Mouse (Mus musculus) stomach, embryonic 16.5 days (tissue): Measurements from ENCODE around the gene Tmem150b. TPM values are rescaled to one million over a fixed set of nuclear protein-coding genes. Genes with fewer than 3 reads are reported as not detected.

Source experiments
- ATAC-seq: fragments of 200-750 bp; cut with Nextera tagmentation; 2 replicates; pipeline ENCODE4 v1.8.0; 2017; ENCODE audit warnings: moderate number of reproducible peaks, moderate TSS enrichment; ENCODE audit not compliant: insufficient read depth, low FRiP score
- H3K27ac ChIP-seq: fragments of 300-500 bp; sonication (generic); 2 replicates; pipeline ENCODE4 v1.5.1; 2014; ENCODE audit warnings: low read length
- H3K27me3 ChIP-seq: fragments of 300-500 bp; sonication (generic); 2 replicates; pipeline ENCODE4 v1.6.1; 2014; ENCODE audit warnings: low read length, control low read depth, mixed read lengths; ENCODE audit not compliant: control insufficient read depth, insufficient read depth
- H3K36me3 ChIP-seq: fragments of 300-500 bp; sonication (generic); 2 replicates; pipeline ENCODE4 v1.6.1; 2014; ENCODE audit warnings: low read length; ENCODE audit not compliant: control insufficient read depth, insufficient read depth
- H3K4me1 ChIP-seq: fragments of 300-500 bp; sonication (generic); 2 replicates; pipeline ENCODE4 v1.6.1; 2014; ENCODE audit warnings: low read length, control low read depth, mixed read lengths; ENCODE audit not compliant: control insufficient read depth, insufficient read depth
- H3K4me2 ChIP-seq: fragments of 300-500 bp; sonication (generic); 2 replicates; pipeline ENCODE4 v1.6.1; 2014; ENCODE audit warnings: low read depth, low read length, mixed read lengths
- H3K4me3 ChIP-seq: fragments of 300-500 bp; sonication (generic); replicated peaks from 2 replicates; pipeline ENCODE4 v1.5.1; 2014; ENCODE audit warnings: mild to moderate bottlenecking, low read length
- H3K9ac ChIP-seq: fragments of 300-500 bp; sonication (generic); 2 replicates; pipeline ENCODE4 v1.6.1; 2014; ENCODE audit warnings: low read length
- H3K9me3 ChIP-seq: fragments of 300-500 bp; sonication (generic); replicated peaks from 2 replicates; pipeline ENCODE4 v1.6.1; 2016; ENCODE audit warnings: low read length, control low read depth; ENCODE audit not compliant: control insufficient read depth
- WGBS: fragments of 180-500 bp; shearing (Covaris S2); extraction: QIAGEN DNeasy Blood & Tissue Kit; methylation state at CpG from one replicate; pipeline ENCODE4 v1.1.7; 2014; 5-methylcytosine and 5-hydroxymethylcytosine counted together
- polyA plus RNA-seq: library from polyadenylated mRNA; unstranded; fragments of >200 nt; fragmentation: Nextera tagmentation; extraction: Ambion mirVana; gene quantifications from 2 replicates; pipeline ENCODE4 v1.2.1, GENCODE M21; 2015

Gene Tmem150b
- polyA plus RNA-seq, 1 experiment from 2014 or later: 0.76 TPM

GRCm38 (mm10) chr7:4705098-4705497 is 20.0 kb downstream of the Tmem150b start:
- Histone ChIP-seq H3K4me3 (no peak overlapping the region), H3K36me3 (peaks cover 3% of the 10 kb centered on the region; the same call in 1 of the 2 replicates), H3K27ac (no peak overlapping the region), H3K9ac (no peak overlapping the region), H3K4me1 (no peaks in the 10 kb centered on the region), H3K4me2 (no peak overlapping the region), H3K9me3 (no peaks in the 10 kb centered on the region), H3K27me3 (no peaks in the 10 kb centered on the region)
- 49% methylated on average over 18 of the region's 18 CpGs for WGBS
- ATAC-seq: no peak

- H3K4me1 ChIP-seq: no peaks in the 10 kb centered on the region
- no peaks in the 10 kb centered on the region for H3K9me3 ChIP-seq
- 86% methylated on average over 7 of the region's 7 CpGs for WGBS
- ATAC-seq: no peak
- H3K27me3 ChIP-seq: no peaks in the 10 kb centered on the region
- no peak overlapping the region for H3K4me2 ChIP-seq
- H3K27ac ChIP-seq: no peak overlapping the region
- H3K4me3 ChIP-seq: no peak overlapping the region
- H3K9ac ChIP-seq: no peak overlapping the region
- H3K36me3 ChIP-seq: peaks cover 3% of the 10 kb centered on the region; the same call in 1 of the 2 replicates
Observed at GRCm38 (mm10) chr7:4703195-4703594, 21.9 kb downstream of the Tmem150b start.

DNA sequence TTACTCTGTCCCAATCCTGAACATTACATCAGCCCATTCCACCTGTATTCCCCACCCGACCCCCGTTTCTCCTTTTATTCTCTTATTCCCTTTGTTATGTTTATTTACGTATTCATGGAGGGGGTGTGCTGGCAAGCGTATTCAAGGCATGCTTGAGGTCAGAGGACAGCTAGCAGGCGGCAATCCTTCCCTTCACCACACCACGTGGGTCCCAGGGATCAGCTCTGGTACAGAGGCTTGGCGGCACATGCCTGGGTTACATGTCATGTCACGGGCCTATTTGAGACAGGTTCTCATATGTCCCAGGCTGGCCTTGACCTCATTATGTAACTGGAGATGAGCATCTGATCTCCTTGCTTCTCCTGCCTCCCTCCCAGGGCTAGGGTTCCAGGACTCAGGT is 22.7 kb downstream of the Tmem150b start:
- 57% methylated on average over 8 of the region's 8 CpGs for WGBS
- Histone ChIP-seq H3K9me3 (no peaks in the 10 kb centered on the region), H3K36me3 (0 out of 2 replicates have a peak, but pooled peaks cover 3% of the 10 kb centered on the region), H3K4me3 (no peak overlapping the region), H3K9ac (no peak overlapping the region), H3K27ac (no peak overlapping the region), H3K27me3 (no peaks in the 10 kb centered on the region), H3K4me2 (no peak overlapping the region), H3K4me1 (no peaks in the 10 kb centered on the region)
- ATAC-seq: no peak

DNA sequence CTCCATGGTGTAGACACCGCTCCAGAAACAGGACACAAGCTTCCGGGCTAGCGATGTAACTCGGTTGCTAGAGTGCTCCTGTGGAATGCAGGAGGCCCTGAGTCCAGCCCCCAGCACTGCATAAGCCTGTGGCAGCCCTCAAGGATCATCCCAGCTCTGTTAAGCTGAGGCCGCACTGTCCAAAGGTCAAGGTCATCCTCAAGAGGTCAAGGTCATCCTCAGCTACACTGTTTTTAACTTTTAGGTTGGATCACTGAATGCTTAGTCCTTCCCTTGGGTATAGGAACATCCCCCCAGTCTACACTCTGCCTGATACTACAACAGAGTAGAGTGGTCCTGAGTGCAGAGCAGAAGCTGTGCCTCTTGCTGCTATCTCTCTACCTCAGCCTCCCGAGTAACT is 32.0 kb downstream of the Tmem150b start:
- H3K4me2 ChIP-seq: no peak overlapping the region
- 92% methylated on average over 6 of the region's 6 CpGs for WGBS

DNA sequence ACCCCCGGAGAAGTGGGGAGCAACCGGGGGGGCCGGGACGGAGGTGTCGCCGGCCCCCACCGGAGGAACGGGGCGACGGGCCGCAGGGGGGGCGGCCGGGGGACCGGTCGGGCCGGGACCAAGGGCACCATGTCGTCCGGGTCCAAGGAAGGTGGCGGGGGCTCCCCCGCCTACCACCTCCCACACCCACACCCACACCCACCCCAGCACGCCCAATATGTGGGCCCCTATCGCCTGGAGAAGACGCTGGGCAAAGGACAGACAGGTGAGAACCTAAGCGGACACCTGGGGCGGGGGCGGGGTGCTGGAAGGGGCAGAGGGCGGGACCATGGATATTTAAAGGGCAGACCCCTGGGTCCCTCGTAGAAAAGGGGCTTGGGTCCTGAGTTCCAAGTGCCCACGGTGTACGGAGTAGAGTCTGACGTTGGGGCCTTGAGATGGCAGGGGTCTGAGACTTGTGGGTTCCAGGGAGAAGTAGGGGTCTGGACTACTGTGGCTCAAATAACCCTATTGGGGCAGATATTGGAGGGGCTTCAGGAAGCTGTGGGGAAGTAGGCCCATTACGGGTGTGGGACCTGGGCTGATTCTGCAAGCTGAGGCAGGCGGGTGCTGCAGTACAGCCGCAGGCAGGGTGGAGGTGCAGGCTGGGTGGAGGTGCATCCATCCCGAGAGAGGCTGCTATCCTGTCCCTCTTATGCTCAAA is 33.9 kb downstream of the Tmem150b start:
- Histone ChIP-seq H3K36me3 (0 out of 2 replicates have a peak, but pooled peaks cover 6% of the 10 kb centered on the region), H3K4me3 (peak overlapping the region; percentile 71), H3K9me3 (no peaks in the 10 kb centered on the region), H3K4me2 (peak overlapping the region; percentile 88), H3K4me1 (peaks cover 4% of the 10 kb centered on the region; the same call in 1 of the 2 replicates), H3K27me3 (no peaks in the 10 kb centered on the region), H3K27ac (peak overlapping the region; percentile 81), H3K9ac (peak overlapping the region; percentile 99)
- WGBS: 7% methylated on average over 33 of the region's 35 CpGs
- ATAC-seq: peak; percentile 57

More for the DNA sequence above, 32.0 kb downstream of the Tmem150b start:
- H3K36me3 ChIP-seq: 0 out of 2 replicates have a peak, but pooled peaks cover 6% of the 10 kb centered on the region
- no peak overlapping the region for H3K9ac ChIP-seq
- no peak overlapping the region for H3K4me3 ChIP-seq
- peaks cover 4% of the 10 kb centered on the region; the same call in 1 of the 2 replicates for H3K4me1 ChIP-seq
- ATAC-seq: no peak
- no peak overlapping the region for H3K27ac ChIP-seq
- no peaks in the 10 kb centered on the region for H3K27me3 ChIP-seq
- no peaks in the 10 kb centered on the region for H3K9me3 ChIP-seq

GRCm38 (mm10) chr7:4690387-4690786 is 34.7 kb downstream of the Tmem150b start, which contains the start of gene Brsk1:
Gene Brsk1, plus strand, starts transcription at chr7:4690604.
- Histone ChIP-seq H3K4me2 (peak within 1 kb of the TSS; percentile 88), H3K9me3 (no peaks in the 10 kb centered on the region), H3K27ac (peak within 1 kb of the TSS; percentile 81), H3K4me1 (peaks cover 4% of the 10 kb centered on the region; the same call in 1 of the 2 replicates), H3K36me3 (0 out of 2 replicates have a peak, but pooled peaks cover 6% of the 10 kb centered on the region), H3K4me3 (peak within 1 kb of the TSS; percentile 71), H3K9ac (peak within 1 kb of the TSS; percentile 99), H3K27me3 (no peaks in the 10 kb centered on the region)
- ATAC-seq: peak; percentile 76; the same call in 1 of the 2 replicates
- 1% methylated on average over 7 of the region's 18 CpGs for WGBS

GRCm38 (mm10) chr7:4684632-4685417 is 40.2 kb downstream of the Tmem150b start, which contains the start of gene Hspbp1:
Gene Hspbp1, minus strand, starts transcription at chr7:4685068.
- H3K9ac ChIP-seq: peak within 1 kb of the TSS; percentile 72
- H3K27me3 ChIP-seq: no peaks in the 10 kb centered on the region
- H3K4me3 ChIP-seq: peak within 1 kb of the TSS; percentile 76
- H3K4me1 ChIP-seq: peaks cover 7% of the 10 kb centered on the region
- ATAC-seq: peak; percentile 97
- no peaks in the 10 kb centered on the region for H3K36me3 ChIP-seq
- H3K27ac ChIP-seq: peak within 1 kb of the TSS; percentile 63
- under 1% methylated on average over 32 of the region's 32 CpGs for WGBS
- H3K4me2 ChIP-seq: peak within 1 kb of the TSS; percentile 92
- no peaks in the 10 kb centered on the region for H3K9me3 ChIP-seq

- WGBS: 2% methylated on average over 13 of the region's 13 CpGs
- Histone ChIP-seq H3K9ac (peak overlapping the region; percentile 72), H3K4me2 (peak overlapping the region; percentile 92), H3K9me3 (no peaks in the 10 kb centered on the region), H3K4me1 (peaks cover 7% of the 10 kb centered on the region), H3K4me3 (peak overlapping the region; percentile 76), H3K36me3 (no peaks in the 10 kb centered on the region), H3K27ac (peak overlapping the region; percentile 63; the same call in 1 of the 2 replicates), H3K27me3 (no peaks in the 10 kb centered on the region)
- ATAC-seq: no peak
Observed at GRCm38 (mm10) chr7:4684203-4684602, 40.8 kb downstream of the Tmem150b start.

DNA sequence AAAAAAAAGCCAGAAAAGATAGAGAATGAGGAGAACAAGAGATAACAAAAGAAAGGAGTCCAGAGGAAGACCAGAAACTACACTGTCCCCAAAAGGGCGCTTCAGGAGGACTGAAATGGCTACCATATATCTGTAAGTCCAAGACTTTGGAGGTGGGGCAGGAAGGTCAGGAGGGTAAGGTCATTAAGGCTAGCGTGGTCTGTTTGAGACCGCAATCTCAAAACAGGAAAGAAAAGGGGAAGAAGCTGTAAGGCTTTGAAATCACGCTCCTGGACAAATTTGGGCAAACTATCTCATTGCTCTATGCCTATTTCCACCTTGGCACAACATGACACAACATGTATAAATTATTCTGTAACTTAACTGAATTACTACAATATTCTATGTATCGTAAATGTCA is 41.7 kb downstream of the Tmem150b start:
- Histone ChIP-seq H3K9ac (no peak overlapping the region), H3K4me1 (peaks cover 7% of the 10 kb centered on the region), H3K9me3 (no peaks in the 10 kb centered on the region), H3K36me3 (no peaks in the 10 kb centered on the region), H3K4me3 (no peak overlapping the region), H3K27ac (no peak overlapping the region), H3K4me2 (no peak overlapping the region), H3K27me3 (no peaks in the 10 kb centered on the region)
- WGBS: 83% methylated on average over 5 of the region's 5 CpGs
- no peak for ATAC-seq
